Mouse (Mus musculus) lung, adult 2 months (tissue): ENCODE data around the gene Ppil4.

Source experiments
- CTCF ChIP-seq: fragments of 200-500 bp; IDR thresholded peaks from 2 replicates; pipeline ENCODE4 v1.5.1; 2011; ENCODE audit warnings: mild to moderate bottlenecking, low read length, control low read depth; ENCODE audit not compliant: insufficient read depth
- POLR2A ChIP-seq: fragments of 200-500 bp; IDR thresholded peaks from 2 replicates; pipeline ENCODE4 v1.6.1; 2011; ENCODE audit warnings: low read depth, mild to moderate bottlenecking, control low read depth, low read length, borderline replicate concordance; ENCODE audit errors: extremely low read depth

DNA sequence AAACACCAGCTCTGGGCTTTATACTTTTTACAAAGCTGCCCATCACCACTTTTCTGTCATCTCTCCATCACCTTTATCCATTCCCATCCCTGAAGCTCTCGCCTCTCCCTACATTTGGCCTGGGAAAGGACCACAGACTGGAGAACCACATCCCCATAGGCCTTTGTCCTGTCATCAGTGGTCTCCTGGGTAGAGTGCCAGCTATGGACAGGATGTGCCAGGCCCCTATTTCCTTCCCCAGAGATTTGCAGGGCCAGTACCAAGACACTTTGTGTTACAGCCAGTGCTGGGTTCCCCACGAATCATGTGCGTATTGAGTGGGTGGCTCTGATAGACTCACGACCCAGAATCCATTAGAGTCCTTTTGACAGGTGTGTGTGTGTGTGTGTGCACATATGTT is 53.3 kb downstream of the Ppil4 start:
- TF ChIP-seq CTCF, result no peak
- no peak for TF ChIP-seq POLR2A
